Mouse (Mus musculus): ENCODE results near the gene Ints7.

GRCm38 (mm10) chr1:191541619-191542018, 33.8 kb upstream of the Ints7 start:
- TF ChIP-seq CTCF (IDR thresholded peaks at IDR 0.05; ENCODE audit: low read depth) (no peak), EP300 (IDR thresholded peaks at IDR 0.05; ENCODE audit: low read depth) (no peak)
